Mouse (Mus musculus): ENCODE results near the gene Apol9a.

GRCm38 (mm10) chr15:77376920-77377319 is 34.0 kb downstream of the Apol9a start:
- TF ChIP-seq CTCF (IDR thresholded peaks at IDR 0.05; ENCODE audit: low read depth, low read length): no peak
- no peak for TF ChIP-seq EP300 (IDR thresholded peaks at IDR 0.05; ENCODE audit: insufficient read depth, low read depth, low read length)
- TF ChIP-seq POLR2A (IDR thresholded peaks at IDR 0.05; ENCODE audit: insufficient read depth, low read length): no peak
